Mouse (Mus musculus) midbrain, embryonic 15.5 days (tissue): ENCODE measurements at regions not wholly inside any gene's neighbourhood (a gene's known extent, or its start where the extent isn't known, plus 50 kb on each side); places are given as distances from the start of the nearest gene placed in this dataset.

Experiments
- ATAC-seq: fragments of 200-750 bp; cut with Nextera tagmentation; replicated peaks from 2 replicates; pipeline ENCODE4 v1.8.0; 2017; ENCODE audit warnings: moderate TSS enrichment
- H3K27ac ChIP-seq: fragments of 300-500 bp; sonication (generic); 2 replicates; pipeline ENCODE4 v1.5.1; 2015; ENCODE audit warnings: mild to moderate bottlenecking, inconsistent platforms
- H3K27me3 ChIP-seq: fragments of 300-500 bp; sonication (generic); replicated peaks from 2 replicates; pipeline ENCODE4 v1.6.1; 2015; ENCODE audit warnings: inconsistent platforms
- H3K36me3 ChIP-seq: fragments of 300-500 bp; sonication (generic); replicated peaks from 2 replicates; pipeline ENCODE4 v1.6.1; 2015; ENCODE audit warnings: inconsistent platforms
- H3K4me1 ChIP-seq: fragments of 300-500 bp; sonication (generic); 2 replicates; pipeline ENCODE4 v1.6.1; 2015; ENCODE audit warnings: inconsistent platforms
- H3K4me2 ChIP-seq: fragments of 300-500 bp; sonication (generic); 2 replicates; pipeline ENCODE4 v1.6.1; 2015; ENCODE audit warnings: inconsistent platforms, mild to moderate bottlenecking, moderate library complexity
- H3K4me3 ChIP-seq: fragments of 300-500 bp; sonication (generic); 2 replicates; pipeline ENCODE4 v1.5.1; 2015; ENCODE audit warnings: mild to moderate bottlenecking, inconsistent platforms
- H3K9ac ChIP-seq: fragments of 300-500 bp; sonication (generic); 2 replicates; pipeline ENCODE4 v1.6.1; 2015; ENCODE audit warnings: mild to moderate bottlenecking, inconsistent platforms
- H3K9me3 ChIP-seq: fragments of 300-500 bp; sonication (generic); 2 replicates; pipeline ENCODE4 v1.6.1; 2016; ENCODE audit warnings: inconsistent platforms
- WGBS: fragments of 180-500 bp; shearing (Covaris S2); methylation state at CpG from one replicate; pipeline ENCODE4 v1.1.7; 2015; ENCODE audit warnings: mixed read lengths; 5-methylcytosine and 5-hydroxymethylcytosine counted together

DNA sequence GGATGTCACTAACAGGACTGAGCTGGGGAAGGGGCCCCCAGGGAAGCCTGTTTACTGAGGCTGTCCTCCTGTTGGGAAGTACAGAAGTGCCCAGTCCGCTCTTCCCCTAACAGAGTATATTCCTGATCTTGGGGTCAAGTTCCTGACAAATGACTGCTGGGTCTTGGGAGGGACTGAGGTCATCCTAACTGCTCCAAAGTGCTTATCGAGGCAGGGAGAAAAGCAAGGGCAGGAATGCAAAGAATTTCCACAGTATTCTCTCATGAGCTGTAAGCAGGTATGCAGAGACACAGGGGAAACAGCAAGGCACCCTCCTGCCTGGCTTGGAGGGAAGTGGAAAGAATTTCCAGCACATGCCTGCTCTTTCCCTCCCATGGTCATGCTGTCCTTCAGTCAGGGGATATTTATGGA lies 107.9 kb downstream of the Oma1 start:
- Histone ChIP-seq H3K27me3 (no peaks in the 10 kb centered on the region), H3K27ac (no peak overlapping the region), H3K4me3 (no peak overlapping the region), H3K9me3 (no peaks in the 10 kb centered on the region), H3K36me3 (no peaks in the 10 kb centered on the region), H3K4me1 (peaks cover 3% of the 10 kb centered on the region; the same call in 1 of the 2 replicates), H3K9ac (no peak overlapping the region), H3K4me2 (no peak overlapping the region)
- WGBS, result 41% methylated on average over 2 of the region's 2 CpGs
- ATAC-seq, result no peak

DNA sequence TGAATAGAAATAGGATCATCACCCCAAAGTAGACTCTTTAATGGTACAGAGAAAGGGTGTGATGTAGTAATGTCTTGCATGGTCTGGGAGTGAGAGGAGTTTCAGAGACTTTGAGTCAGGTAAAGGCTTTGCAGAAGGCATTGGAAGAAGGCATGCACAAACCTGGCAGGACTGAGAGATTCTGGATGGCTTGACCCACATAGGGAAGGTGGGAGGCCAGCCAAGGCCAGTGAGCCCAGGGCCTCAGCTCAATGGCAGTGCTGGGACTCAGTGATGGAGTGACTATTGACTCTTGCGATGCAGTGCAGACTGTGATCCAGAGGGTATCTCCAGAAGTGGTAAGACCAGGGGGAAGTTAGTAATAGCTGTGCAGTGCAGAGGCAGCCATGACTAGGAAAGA lies 127.8 kb downstream of the Oma1 start:
- ATAC-seq, result no peak
- Histone ChIP-seq H3K27ac (no peak overlapping the region), H3K27me3 (no peaks in the 10 kb centered on the region), H3K36me3 (no peaks in the 10 kb centered on the region), H3K4me1 (no peaks in the 10 kb centered on the region), H3K9ac (no peak overlapping the region), H3K4me3 (no peak overlapping the region), H3K9me3 (no peaks in the 10 kb centered on the region), H3K4me2 (no peak overlapping the region)
- WGBS, result 89% methylated on average over 1 of the region's 1 CpGs

DNA sequence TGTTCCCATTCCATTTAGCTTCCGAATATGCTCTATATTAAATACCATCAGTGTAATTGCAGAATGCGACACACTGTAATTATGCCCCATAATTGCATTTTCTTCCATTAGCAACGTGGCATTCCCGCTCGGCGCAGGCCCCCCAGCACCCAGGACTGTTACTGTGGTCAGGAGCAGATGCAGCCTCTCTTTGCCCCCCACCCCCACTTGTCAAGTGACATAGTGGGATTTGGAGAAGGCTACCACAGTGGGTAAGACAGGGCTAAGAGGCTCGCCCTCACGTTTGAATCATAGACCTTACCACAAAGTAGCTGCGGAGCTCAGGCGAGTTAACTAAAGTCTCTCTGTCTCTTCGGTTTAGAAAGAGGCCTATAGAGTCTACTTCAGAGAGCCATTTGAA lies 128.3 kb downstream of the Oma1 start:
- no peak for ATAC-seq
- Histone ChIP-seq H3K4me3 (no peak overlapping the region), H3K27ac (no peak overlapping the region), H3K4me2 (no peak overlapping the region), H3K4me1 (no peaks in the 10 kb centered on the region), H3K27me3 (no peaks in the 10 kb centered on the region), H3K9ac (no peak overlapping the region), H3K9me3 (no peaks in the 10 kb centered on the region), H3K36me3 (no peaks in the 10 kb centered on the region)
- 84% methylated on average over 11 of the region's 11 CpGs for WGBS

DNA sequence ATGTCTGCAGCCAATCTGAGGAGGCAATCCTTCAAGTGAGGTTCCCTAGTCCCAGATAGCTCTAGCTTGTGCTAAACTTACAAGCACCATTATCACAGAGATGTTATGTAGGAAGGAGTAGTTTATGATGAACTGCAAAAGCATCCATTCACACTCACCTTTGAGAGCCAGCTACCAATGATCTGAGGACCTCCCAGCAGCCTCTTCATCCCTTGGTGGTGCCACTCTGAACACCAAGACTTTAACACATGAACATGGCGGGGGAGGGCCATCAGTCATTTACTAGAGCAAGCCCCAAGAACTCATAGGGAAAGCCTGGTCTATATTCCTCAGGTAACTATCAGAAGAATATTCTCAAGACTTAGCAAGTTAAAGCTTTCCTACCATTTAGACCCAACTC lies 135.7 kb downstream of the Oma1 start:
- Histone ChIP-seq H3K27me3 (no peaks in the 10 kb centered on the region), H3K4me1 (no peaks in the 10 kb centered on the region), H3K36me3 (no peaks in the 10 kb centered on the region), H3K9ac (no peak overlapping the region), H3K4me3 (no peak overlapping the region), H3K27ac (no peak overlapping the region), H3K4me2 (no peak overlapping the region), H3K9me3 (no peaks in the 10 kb centered on the region)
- ATAC-seq, result no peak
- WGBS, result 97% methylated on average over 1 of the region's 1 CpGs

DNA sequence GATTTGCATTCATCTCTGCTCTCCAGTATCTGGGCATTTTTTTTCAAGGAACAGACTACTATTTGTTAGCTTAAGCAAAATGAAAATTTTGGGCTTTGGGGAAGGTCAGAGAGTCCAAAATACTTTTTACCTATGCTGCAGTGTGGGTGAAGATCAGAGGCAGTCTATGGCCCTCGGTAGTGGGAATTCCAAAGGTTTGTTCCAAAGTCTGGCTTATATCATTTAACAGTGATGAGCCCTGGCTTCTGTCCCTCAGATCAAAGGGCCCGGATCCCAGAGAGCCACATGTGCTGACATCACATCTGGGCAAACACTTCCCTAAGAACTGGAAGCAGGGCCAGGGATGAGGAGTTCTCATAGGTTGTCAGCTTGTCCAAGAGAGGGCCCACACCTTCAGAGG lies 136.5 kb downstream of the Oma1 start:
- WGBS, result 87% methylated on average over 2 of the region's 2 CpGs

DNA sequence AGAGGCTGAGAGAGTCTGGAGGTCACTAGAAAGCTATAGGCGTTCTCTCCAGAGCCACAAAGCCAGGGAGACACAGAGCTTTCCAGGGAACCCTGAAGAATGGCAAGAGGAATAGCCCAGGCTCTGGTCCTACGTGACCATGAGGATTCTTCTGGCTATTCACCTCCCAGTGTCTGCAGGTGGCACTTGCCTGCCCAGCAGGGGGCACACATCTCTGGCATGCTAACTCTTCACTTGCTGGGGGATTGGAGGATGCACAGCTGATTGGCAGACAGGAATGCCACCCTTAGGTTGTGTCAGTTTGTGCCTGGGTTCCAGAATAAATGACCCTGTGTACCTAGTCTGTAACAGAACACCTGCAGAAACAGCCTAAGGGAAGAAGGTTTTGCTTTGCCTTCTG lies 141.8 kb downstream of the Oma1 start:
- Histone ChIP-seq H3K27ac (no peak overlapping the region), H3K27me3 (no peaks in the 10 kb centered on the region), H3K36me3 (no peaks in the 10 kb centered on the region), H3K4me3 (no peak overlapping the region), H3K9me3 (no peaks in the 10 kb centered on the region), H3K9ac (no peak overlapping the region), H3K4me1 (no peaks in the 10 kb centered on the region), H3K4me2 (no peak overlapping the region)
- no peak for ATAC-seq
- WGBS, result 77% methylated on average over 2 of the region's 2 CpGs

More for the DNA sequence above, 136.5 kb downstream of the Oma1 start:
- Histone ChIP-seq H3K4me3 (no peak overlapping the region), H3K4me1 (no peaks in the 10 kb centered on the region), H3K9me3 (no peaks in the 10 kb centered on the region), H3K4me2 (no peak overlapping the region), H3K27me3 (no peaks in the 10 kb centered on the region), H3K36me3 (no peaks in the 10 kb centered on the region), H3K27ac (no peak overlapping the region), H3K9ac (no peak overlapping the region)
- no peak for ATAC-seq

DNA sequence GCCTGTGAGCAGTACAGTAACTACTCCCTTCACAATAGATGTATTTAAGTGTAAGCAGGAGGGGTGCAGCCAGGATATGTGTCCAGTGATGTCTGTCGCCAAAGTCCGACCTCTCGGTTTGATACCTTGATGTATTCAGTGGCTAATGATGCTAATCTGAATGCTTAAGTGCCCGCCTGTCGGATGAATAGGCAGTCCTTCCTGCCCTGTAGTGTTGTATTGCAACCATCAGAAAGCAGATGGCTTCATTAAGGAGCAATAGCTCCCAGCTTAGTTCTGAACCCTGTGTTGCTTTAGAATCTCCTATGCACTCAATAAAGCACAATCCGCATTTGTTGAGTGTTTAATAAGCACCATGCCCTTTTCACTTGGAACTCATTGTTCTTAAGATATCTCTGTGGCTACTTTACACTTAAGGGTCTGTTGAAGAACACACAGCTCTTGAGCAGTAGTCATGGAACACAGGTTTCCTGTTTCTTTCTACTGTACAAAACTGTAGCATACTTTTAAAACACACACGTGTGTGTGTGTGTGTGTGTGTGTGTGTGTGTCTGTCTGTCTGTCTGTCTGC lies 152.5 kb downstream of the Oma1 start:
- no peak overlapping the region for H3K27ac ChIP-seq
- no peaks in the 10 kb centered on the region for H3K27me3 ChIP-seq
- H3K9me3 ChIP-seq, result no peaks in the 10 kb centered on the region
- H3K4me3 ChIP-seq, result no peak overlapping the region
- no peaks in the 10 kb centered on the region for H3K4me1 ChIP-seq
- no peaks in the 10 kb centered on the region for H3K36me3 ChIP-seq
- H3K4me2 ChIP-seq, result no peak overlapping the region
- no peak for ATAC-seq
- WGBS, result 38% methylated on average over 7 of the region's 7 CpGs
- no peak overlapping the region for H3K9ac ChIP-seq

DNA sequence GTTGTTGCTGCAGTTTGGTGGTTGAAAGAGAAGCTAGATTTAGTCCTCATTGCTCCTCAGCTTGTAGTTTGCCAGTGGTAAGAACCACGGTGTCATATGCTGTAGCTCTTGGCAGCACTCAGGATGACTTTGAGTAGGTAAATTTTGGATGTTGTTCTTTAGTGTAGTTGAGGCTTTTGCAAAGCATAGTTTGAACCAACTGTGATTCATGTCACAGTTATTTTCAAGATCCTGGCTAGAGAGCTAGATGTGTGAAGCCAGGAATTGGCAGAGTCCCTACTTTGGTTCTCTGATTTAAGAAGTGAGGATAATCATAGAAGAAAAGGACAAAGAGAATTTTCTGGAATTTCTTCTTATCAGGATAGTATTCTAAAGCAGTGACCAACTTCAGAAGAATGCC lies 143.6 kb upstream of the Dab1 start:
- H3K4me1 ChIP-seq, result no peaks in the 10 kb centered on the region
- no peak overlapping the region for H3K4me3 ChIP-seq
- H3K9ac ChIP-seq, result no peak overlapping the region
- H3K4me2 ChIP-seq, result no peak overlapping the region
- no peaks in the 10 kb centered on the region for H3K36me3 ChIP-seq
- no peaks in the 10 kb centered on the region for H3K9me3 ChIP-seq
- 86% methylated on average over 1 of the region's 1 CpGs for WGBS
- no peaks in the 10 kb centered on the region for H3K27me3 ChIP-seq
- no peak overlapping the region for H3K27ac ChIP-seq
- ATAC-seq, result no peak

DNA sequence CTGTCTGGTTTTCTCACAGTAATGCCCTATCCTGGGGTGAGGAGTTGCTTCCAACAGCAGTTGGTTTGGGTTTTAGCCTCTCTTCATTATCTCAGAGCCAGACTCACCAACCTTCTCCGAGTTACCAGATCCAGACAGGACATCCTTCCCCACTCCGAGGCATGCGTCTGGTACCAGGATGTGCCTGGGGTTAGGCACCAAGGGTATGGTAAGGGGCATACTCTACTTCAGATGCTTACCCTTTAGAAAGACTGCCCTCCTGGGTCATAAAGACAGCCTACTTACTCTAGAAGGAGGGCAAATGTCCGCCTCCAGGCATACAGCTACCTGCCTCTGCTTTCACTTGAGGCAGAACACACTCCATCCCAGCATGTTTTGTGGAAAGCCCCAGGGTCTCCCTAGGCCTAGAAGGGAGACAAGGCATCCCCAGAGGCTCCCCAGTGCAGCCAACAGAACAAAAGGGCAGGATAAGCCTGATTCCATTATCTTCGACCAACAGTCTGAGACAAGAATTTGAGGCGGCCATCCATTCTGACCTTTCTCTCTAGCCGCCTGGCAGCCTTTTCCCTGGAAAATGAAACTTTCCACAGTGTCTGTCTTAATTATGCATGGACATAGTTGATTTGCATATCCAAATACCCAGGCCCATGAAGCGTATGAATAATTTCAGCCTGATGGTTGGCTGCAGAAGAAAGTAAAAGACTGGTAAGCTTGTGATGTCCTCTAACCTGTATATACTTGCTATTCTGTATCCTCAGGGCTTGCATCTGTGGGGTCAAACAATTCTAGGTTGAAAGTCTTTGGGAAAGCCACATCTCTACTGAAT lies 132.8 kb upstream of the Dab1 start:
- WGBS, result 31% methylated on average over 8 of the region's 8 CpGs
- Histone ChIP-seq H3K36me3 (no peaks in the 10 kb centered on the region), H3K4me2 (no peak overlapping the region), H3K4me1 (peaks cover 11% of the 10 kb centered on the region; the same call in 1 of the 2 replicates), H3K9ac (no peak overlapping the region), H3K9me3 (no peaks in the 10 kb centered on the region), H3K27me3 (no peaks in the 10 kb centered on the region), H3K27ac (peak overlapping the region; percentile 28; the same call in 1 of the 2 replicates), H3K4me3 (no peak overlapping the region)
- ATAC-seq, result no peak

DNA sequence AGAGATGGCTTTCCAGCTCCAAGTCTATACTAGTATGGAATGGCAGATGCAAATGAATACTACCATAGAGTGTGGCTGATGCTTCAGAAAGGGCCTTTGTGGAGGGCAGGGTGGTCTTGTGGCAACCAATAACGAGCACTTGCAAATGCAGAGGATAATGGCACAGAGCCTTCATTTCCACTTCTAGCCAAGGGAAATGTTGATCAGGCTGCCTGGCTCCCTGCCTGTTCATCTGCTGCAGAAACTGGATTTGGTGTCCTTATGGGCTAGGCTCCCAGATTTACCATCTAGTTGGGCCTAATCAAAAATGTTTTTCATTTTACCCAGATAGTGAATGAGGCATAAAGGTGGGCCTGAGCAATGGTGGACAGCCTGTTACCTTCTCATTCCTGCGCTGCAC lies 110.7 kb upstream of the Dab1 start:
- Histone ChIP-seq H3K27ac (no peak overlapping the region), H3K9ac (no peak overlapping the region), H3K4me2 (no peak overlapping the region), H3K27me3 (no peaks in the 10 kb centered on the region), H3K4me3 (no peak overlapping the region), H3K4me1 (no peaks in the 10 kb centered on the region), H3K9me3 (no peaks in the 10 kb centered on the region), H3K36me3 (no peaks in the 10 kb centered on the region)
- no peak for ATAC-seq
- WGBS, result 64% methylated on average over 2 of the region's 2 CpGs

DNA sequence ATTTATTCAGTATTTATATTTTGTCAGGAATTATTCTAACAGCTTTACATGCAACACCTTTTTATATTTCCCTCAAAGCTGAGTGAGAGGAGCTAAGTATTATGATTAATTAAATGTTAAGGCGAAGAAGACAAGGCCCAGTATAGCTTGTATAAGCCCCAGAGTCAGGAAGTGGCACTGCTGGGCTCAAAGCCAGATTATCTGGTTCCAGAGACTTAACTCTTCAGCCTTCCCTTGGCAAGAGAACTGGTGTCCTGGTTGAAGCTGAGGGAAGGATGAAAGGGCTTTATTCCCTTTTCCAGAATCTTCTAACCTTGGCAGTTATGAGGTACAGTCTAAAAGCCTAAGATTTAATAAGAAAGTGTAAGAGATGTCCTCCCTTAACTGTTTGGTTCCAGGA lies 106.3 kb upstream of the Dab1 start:
- Histone ChIP-seq H3K4me3 (no peak overlapping the region), H3K9ac (no peak overlapping the region), H3K36me3 (no peaks in the 10 kb centered on the region), H3K27me3 (no peaks in the 10 kb centered on the region), H3K27ac (no peak overlapping the region), H3K4me1 (no peaks in the 10 kb centered on the region), H3K9me3 (no peaks in the 10 kb centered on the region), H3K4me2 (no peak overlapping the region)
- WGBS, result 73% methylated on average over 1 of the region's 1 CpGs
- ATAC-seq, result no peak

DNA sequence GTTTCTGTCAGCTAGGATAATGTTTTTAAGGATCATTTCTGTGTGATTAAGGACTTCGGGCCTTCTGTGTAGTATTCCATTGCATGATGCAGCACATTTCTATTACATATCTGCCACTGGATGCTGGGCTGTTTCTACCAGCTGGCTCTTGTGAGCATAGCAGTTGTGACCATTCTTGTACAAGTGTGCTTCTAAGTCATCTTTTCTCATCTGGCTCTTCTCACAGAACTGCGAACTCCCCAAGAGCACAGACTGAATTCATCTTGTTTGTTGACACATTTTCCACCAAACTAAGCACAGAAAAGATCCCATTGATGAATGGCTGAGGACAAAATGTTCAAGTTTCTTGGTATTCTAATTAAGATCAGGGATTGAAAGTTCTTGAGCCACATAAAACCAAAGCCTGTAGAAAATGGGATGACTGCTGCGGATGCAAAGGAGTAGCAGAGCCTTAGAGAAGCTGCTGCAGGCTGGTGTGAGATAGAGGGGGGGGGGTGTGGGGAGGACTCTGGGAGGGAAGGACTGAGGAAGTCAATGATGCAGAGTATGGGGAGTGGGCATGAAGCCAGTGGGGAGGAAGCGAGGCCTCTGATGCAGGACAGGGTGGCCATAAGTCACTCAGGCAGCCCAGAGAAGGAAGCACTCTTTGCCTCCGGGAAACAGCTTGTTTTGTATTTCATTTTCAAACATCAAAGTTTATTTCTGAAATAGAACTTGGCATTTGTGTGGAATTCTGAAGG lies 97.1 kb upstream of the Dab1 start:
- no peaks in the 10 kb centered on the region for H3K36me3 ChIP-seq
- ATAC-seq, result no peak
- no peaks in the 10 kb centered on the region for H3K9me3 ChIP-seq
- H3K9ac ChIP-seq, result no peak overlapping the region
- no peaks in the 10 kb centered on the region for H3K4me1 ChIP-seq
- WGBS, result 74% methylated on average over 5 of the region's 5 CpGs
- H3K4me3 ChIP-seq, result no peak overlapping the region
- H3K27ac ChIP-seq, result no peak overlapping the region
- H3K4me2 ChIP-seq, result no peak overlapping the region
- no peaks in the 10 kb centered on the region for H3K27me3 ChIP-seq
